Mouse (Mus musculus) right cerebral cortex, postnatal 14 days (tissue): ENCODE measurements around the gene Lias.

Experiments
- DNase-seq: peaks from one replicate; pipeline ENCODE4 v3.0.0; 2022

Gene Lias

DNA sequence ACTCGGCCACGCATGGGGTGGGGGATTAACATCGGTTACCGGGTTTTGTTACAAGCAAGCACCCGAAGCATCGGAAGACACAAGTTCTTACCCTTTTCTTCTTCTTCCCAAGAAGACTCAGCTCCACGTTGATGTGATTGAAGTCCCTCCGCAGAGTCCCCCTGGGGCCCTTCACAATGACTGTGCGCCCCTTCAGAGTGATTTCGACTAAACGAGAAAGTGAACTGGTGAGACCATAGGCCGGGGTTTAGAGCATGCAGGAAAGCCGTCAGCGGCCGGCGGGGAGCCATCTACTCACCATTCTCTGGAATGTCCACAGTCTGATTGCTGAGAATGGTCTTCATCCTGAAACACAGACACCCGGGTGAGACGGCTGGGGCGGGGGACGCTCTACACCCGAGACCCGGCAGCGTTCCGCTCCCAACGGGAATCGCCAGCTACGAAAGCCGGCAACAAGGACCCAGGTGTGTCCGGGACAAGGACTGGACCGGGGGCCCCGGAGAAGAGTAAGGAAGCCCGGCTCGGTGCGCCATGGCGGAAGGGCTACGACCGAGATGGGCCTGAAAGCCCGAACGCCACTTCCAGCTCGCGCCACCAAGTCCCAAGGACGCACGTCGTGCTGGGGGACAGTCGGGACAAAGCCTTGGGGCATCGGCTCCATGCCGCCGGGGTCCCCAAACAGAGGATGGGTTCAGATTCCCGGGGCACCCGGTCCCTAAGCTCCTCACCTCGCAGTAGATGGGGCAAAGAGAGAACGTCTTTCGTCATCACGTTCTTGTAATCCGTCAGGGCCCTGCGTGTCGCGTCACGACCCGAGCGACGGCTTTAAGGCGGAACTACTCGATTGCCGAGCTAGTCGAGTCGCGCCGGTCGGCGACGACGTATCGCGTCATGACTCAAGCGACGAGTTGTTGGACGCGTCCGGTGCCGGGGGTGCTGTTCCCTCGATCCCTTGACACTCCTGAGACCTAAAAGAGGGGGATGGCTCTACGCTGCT, at the start of gene Lias, which contains the start of gene Rpl9:
Lias (plus strand) TSS at position 850 of the 997 bp plus-strand sequence.
Rpl9 (minus strand) TSS at position 797 of the 997 bp plus-strand sequence.
- peak; percentile 99 for DNase-seq

DNA sequence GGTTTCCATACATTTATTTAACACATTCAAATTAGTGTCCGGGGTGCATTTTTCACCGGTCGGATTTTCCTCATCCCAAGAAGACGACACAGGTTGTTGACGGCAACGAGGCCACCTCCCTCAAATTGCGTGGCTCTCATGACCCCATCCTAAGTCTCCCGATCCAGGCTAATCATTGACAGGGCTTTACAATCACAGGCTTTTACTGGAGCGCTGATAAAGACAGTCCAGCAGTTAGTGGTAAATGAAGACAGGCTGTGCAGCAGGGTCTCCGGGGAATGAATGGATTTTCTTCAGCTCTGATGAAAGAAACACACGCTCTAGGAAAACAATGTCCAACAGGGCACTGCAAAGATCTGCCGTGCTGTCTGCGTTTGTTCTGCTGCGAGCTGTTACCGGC, 43.1 kb upstream of the Lias start, which contains the start of gene Klb:
Klb (plus strand) TSS at position 147 of the 400 bp plus-strand sequence.
- no peak for DNase-seq

DNA sequence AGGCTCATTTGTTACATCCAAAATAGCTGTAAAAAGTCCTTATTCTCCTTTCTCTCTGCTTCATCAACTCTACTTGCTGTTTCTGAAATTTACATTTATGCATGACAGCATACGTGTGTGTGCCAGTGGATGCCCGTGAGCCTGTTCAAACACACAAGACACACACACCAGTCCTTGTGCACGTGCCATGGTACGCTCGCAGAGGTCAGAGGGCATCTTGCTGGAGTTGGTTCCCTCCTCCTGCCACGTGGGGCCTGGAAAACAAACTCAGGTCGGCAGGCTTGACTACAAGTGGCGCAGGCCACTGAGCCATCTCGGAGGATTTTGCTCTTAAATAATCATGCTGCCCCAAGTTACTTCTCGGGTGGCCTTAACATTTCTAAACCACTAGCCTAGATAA, 40.8 kb upstream of the Lias start:
- DNase-seq: no peak

DNA sequence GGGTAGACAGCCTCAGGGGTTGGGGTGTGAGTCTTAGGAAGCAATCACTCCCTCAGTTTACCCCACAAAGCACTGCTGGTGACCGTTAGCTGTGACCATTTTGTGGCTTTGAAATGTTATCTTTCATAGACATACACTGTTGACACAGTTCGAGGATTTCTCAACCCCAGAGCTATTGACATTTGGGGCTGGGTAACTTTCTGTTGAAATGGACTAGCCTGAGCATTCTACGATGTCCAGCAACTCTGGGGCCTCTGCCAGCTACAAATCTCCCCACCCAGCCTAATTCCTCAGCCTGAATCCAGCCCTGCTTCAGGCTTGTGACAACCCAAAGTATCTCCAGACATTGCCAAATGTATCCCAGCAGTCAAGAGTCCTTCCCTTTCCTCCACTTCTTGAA, 37.2 kb upstream of the Lias start:
- DNase-seq: no peak

DNA sequence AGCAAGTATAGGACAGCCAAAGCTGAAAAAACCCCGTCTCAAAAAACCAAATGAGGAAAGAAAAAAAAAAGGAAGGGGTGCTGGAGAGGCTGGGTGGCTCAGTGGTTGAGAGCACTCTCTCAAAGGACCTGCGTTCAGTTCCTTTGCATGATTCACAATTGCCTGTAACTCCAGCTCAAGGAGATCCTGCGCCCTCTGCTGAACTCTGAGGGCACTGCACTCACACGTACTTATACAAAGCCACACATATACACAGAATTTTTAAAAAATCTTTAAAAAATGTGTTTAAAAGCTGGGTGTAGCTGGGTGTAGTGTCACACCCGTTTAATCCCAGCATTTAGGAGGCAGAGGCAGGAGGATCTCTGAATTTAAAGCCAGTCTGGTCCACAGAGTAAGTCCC, 36.3 kb upstream of the Lias start:
- DNase-seq: no peak

DNA sequence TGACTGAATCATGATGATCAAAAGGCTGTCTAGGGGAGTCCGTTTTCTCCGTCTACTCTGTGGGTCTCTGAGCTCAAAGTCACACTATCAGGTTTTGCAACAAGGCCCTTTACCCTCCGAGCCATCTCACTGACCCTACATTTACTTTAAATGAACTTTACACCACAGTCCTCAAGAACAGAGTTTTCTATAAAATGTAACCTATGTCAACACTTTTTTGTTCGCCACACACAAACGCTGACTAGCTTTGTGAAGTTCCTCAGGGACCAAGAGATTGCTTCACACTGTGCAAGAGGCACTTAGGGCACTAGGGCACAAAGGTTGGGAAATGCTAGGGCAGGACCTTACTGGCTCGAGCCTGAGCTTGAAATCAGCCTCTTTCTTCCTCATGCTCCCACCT, 34.4 kb upstream of the Lias start:
- DNase-seq: no peak

DNA sequence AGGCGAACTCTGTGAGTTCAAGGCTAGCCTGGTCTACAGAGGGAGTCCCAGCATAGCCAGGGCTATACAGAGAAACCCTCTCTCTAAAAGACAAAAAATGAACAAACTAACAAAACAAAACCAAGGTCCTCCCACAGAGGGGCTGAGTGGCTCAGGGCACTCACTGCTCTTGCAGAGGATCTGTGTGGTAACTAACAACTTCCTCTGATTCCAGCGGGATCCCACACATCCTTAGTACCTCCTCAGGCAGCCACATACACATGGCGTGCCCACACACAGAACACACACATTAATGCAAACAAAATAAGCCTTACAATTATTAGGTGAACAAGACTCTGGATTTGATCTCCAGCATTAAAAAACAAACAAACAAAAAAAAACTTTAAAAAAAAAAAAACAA, 33.5 kb upstream of the Lias start:
- DNase-seq: no peak

DNA sequence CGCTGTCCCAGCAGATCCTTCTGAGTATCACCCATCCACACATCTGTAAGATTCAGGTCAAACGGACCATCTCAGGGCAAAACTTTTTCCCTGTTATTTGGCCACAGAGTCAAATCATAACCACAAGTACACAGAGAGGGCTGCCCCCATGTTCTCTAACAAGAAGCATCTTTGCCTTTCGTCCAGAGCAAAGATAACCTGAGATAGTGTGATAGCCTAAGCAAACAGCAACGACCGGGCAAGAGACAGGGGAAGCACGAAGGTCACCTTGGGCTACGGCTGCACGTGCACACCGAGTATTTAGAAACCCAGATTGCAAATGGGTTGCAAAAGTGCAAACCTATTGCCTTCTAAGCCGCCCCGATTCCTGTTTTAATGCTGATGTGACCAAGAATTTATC, 23.5 kb upstream of the Lias start:
- DNase-seq: no peak

DNA sequence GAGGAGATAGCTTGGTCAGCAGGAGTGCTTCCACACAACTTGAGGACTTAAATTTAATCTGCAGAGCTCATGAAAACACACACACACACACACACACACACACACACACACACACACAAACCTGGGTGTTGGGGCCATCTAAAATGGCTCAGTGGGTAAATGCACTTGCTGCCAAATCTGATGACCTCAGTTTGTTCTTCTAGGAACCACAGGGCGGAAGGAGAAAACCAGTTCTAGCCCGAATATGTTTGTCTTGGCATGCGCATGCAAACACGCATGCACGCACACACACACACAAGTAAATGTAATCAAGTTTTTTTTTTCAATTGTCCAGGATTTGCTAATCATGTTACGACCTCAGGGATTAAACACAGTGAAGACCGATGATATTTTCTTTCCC, 19.7 kb upstream of the Lias start:
- no peak for DNase-seq

DNA sequence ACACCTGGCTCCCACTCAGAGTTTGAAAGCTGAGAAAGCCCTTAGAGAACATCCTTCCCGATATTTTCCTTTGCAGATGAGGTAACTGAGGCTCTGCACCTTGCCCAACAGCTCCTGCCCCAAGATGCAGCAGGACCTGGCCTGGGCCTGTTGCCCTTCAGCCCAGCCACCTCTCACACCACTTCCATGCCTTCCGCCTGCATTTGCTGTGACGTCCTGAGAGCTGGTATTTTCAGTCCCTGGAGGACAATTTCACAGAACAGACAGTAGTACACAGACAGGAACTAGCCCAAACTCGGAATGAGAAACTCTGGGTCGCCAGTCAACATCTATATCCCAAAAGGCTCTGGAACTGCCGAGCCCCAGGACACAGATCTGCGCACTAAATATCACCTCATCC, 16.6 kb upstream of the Lias start:
- DNase-seq: no peak

DNA sequence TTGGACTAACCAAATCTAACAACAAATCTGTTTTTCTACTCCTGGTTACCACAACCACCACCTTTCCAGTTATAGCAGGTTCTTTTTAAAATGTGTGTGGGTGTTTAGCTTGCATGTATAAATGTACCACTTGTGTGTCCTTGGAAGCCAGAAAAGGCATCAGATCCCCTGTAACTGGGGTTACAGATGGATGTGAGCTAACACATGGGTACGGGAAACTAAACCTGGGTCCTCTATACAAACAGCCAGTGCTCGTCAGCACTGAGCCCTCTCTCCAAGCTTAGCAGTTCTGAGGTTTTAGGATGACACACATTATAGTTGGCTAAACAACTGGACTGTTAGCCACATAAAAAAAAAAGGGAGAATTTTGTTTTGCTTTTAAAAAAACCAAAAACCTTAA, 5.6 kb upstream of the Lias start:
- DNase-seq: no peak

DNA sequence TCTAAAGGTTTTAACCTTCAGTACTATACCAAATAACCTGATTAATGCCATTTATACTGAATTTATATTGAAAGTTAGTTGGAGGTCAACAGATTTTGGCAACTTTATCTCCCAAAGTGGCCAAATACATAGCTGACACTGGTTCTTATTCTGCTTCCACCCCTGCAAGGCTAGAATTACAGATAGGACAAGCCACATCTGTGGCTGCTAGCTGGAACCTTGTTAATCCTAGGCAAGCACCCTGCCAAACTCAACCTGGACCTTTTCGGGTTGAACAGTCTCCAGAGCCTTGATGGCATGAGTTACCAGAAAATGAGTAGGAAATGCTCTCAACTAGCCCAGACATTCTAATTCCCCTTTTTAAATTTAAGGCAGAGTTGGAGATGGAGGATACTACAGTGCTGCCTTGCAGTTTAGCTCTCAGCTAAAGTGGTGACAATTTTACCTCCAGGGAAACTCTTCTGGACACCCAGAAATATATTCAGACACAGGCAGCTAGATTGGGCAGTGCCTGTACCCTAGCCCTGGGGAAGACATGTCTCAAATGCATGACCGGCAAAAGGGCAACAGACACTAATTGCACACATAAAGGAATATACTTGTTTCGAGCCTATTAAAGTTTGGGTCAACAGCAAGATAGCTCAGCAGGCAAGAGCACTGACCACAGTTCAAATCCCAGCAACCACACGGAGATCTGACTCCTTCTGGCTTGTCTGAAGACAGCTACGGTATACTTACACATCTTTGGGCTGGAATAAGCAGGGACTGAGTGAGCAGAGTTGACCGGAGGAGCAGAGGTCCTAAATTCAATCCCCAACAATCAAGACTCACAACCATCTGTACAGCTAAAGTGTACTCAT, 4.1 kb upstream of the Lias start:
- DNase-seq: no peak

DNA sequence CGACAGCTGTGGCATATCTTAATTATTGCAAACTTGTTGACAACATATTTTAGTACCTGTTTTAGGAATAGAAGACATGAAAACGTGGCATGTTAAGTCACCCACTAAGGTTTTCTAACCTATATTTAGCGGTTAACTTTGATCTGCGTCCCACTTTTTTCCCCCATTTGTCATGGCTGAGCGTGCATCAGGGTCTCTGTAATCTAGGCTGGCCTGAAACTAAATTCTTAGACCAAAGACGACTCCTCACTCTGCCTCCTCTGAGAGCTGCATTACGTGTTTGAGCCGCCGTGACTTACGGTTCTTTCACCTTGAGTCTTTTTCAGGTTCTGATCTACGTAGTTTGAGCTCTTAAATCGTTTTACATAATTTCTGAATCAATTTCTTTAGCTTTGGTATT, 456 bp downstream of the Lias start:
- no peak for DNase-seq

DNA sequence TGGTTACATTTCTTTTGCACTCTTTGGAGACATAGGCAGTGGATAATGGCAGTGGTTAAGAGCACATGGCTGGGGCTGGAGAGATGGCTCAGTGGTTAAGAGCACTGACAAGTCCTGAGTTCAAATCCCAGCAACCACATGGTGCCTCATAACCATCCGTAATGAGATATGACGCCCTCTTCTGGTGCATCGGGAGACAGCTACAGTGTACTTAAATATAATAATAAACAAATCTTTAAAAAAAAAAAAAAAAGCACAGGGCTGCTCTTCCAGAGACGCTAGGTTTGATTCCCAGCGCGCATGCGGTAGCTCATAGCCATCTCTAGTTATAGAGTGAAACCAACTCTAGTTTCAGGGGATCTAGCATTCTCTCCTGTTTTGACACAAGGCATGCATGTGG, 3.1 kb downstream of the Lias start:
- no peak for DNase-seq

DNA sequence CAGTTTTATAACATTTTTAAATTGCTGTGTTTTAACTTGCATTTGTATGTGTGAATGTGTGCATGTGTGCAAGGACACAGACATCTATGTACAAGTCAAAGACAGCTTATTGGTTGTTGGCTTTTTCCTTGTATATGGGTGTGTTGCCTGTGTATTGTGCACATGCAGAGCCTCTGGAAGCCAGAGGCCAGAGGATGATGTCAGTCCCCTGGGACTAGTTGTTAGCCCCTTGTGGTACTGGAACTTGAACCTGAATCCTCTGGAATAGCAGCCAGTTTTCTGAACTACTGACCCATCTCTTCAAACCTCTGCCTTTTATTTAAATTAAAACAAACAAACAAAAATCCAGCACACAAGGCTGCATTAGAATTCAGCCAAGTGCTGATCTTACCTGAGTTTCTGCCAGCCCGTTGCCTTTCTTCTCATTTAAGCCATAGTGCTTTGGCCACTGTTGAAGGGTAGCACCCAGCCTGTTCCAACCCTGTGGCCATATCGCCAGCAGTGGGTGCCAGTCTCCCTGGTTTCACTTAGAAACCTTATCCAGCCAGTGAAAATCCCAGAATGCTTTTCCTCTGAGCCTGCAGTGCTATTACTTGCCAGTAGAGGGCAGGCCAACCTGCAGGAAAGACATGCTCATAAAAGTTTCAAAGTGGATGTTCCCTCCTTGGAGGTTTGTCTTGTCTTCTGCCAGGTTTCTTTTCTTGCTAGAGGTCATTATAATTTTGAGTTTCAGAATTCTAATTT, 10.1 kb downstream of the Lias start:
- peak; percentile 76 for DNase-seq

DNA sequence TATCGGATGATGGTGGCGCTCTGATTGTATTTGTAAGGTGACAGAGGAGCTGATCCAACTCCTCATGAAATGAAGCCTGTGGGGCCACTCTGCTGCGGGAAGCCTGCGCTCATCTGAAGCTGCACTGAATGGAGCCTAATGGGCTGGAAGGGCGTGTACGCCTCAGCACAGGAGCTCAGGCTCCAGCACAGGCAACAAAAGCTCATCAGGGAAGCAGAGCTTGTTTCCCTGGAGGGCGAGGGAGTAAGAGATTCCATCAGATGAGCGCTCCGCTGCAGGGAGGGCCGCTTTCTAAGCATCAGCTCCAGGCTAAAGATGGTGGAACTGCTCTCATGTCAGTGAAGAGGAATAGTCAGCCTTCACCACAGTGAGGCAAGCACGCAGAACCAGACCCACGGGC, 16.7 kb downstream of the Lias start:
- no peak for DNase-seq

DNA sequence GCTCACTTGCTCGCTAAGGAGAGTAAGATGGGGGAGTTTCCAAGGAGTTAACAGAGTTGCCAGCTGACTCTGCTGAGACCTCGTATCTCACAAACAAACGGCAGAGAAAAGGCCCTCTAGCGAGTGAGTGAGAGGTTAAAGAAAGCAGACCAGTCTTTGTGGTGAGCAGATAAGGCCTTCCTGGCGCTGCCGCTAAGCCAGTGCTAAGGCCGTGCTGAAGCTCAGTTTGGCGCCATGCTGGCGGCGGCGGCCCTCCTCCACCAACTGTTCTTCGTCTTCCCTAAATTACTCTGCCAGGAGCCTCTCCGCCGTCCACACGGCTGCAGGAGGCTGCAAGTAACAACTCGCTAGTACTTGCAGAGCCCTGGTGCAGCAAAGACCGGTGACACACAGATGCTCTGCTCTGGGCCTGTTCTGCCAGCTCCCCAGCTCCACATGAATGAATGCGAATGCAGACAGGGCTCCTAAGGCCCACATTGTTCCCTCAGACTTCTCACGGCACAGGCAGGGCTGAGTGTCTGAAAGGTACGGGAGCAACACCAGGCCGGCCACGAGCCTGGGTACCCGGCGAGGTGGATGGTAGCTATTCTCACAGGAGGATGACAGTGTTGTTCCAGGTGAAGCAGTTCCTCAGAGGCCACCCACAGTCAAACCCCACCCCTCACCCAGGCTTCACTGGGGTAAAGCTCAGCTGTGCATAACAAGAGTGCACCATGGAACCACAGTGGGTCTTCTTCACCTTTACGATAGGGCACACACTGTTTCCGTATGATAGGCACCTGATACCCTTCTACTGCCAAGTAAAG, 24.6 kb downstream of the Lias start:
- DNase-seq: no peak

DNA sequence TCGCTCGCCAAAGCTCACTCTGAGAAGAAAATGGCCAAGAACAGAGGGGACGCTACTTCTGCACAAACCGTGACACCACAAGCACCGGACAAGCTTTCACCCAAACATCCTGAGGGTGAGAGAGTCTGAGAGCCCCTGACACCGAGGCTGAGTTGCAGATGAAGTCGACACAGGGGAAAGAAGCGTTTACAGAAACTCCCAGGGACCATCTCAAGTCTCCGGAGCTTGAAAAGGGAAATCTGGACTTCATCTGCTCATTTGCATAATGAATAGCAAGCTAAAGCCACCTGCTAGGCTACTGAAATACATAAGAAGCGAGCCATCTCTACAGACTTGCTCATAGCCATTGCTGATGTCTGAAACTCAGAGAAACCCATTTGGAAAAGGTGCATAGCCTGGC, 27.8 kb downstream of the Lias start:
- no peak for DNase-seq

DNA sequence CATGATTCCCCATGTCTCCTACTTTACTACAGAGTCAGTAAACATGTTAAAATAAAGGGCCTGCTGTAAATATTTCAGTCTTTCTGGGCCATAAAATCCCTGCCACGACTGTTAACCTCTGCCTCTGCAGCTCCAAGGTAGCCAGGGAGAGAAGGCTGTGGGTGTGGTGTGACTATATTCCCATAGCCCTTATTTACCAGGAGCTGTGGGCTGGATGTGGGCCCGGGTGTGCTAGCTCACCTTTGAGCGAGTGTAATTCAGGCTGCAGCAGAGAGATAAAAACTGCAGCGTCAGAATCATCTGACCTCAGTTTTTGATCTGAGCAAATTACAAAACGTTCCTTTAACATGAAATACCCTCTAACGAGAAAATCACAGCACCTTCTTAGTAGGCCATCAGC, 29.5 kb downstream of the Lias start:
- DNase-seq: no peak

DNA sequence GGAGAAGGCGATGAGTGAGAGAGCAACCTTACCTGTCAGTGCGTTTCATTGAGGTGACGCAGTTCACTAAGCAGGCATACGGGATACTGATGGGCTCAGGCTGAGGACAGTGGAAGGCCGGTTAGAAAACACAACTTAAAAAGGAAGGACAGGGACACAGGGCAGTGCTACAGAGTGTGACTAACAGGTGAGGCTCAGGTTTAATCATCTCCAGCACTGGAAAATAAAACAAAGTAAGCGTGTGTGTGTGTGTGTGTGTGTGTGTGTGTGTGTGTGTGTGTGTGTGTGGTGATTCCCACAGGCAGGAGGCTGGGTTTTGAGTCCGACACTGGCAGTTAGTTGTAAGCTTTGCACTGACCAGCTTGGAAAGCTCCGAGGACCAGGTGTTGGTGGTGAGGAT, 31.5 kb downstream of the Lias start:
- DNase-seq: no peak

DNA sequence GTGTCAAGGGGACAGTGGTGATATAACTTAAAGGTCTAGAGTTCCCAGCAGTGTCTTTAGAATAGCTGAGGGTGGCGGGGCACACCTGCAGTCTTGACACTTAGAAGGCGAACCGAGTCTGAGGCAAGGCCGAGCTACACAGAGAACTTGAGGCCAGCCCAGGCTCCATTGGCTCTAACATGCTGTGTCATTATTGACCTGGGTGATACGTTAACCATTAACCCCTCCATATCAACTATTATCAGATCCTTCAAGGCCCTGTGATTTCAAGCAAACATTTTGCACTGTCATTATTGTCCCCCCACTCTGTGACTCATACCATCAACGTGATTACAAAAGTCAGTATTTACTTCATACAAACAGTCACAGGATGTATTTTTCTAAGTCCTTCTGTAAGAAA, 32.9 kb downstream of the Lias start:
- no peak for DNase-seq

DNA sequence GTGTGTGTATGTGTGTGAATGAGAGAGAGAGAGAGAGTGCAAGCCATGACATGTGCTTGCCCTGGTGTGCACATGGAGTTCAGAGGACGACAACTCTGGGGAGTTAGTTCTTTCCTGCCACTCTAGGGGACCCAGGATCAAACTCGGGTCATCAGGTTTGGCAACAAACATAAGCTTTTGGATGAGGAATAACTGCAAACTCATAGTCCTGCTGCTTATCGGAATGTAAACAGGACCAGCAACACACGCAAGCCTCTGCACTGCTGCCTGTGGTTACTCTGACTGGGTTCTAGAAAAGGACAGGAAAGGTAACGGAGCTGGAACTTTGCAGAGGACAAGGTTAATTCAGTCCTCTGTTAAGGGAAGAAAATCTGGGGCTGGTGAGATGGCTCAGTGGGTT, 34.0 kb downstream of the Lias start:
- no peak for DNase-seq
